Mouse (Mus musculus) bone marrow, adult 2 months (tissue): Measurements from ENCODE around the gene Fbxl13. TPM values are rescaled to one million over a fixed set of nuclear protein-coding genes. Genes with fewer than 3 reads are reported as not detected.

Experiments
- H3K27ac ChIP-seq: fragments of 200-500 bp; 2 replicates; pipeline ENCODE4 v1.5.1; 2012; ENCODE audit warnings: low read depth, mild to moderate bottlenecking, control low read depth, inconsistent platforms, low read length; ENCODE audit not compliant: control insufficient read depth, poor library complexity, insufficient read depth
- H3K4me1 ChIP-seq: fragments of 200-500 bp; 2 replicates; pipeline ENCODE4 v1.6.1; 2011; ENCODE audit warnings: low read length; ENCODE audit not compliant: control insufficient read depth, insufficient read depth
- H3K4me3 ChIP-seq: fragments of 200-500 bp; replicated peaks from 2 replicates; pipeline ENCODE3; 2011; ENCODE audit warnings: mild to moderate bottlenecking, low read depth, low read length, control low read depth; ENCODE audit not compliant: control insufficient read depth
- CTCF ChIP-seq: fragments of 200-500 bp; IDR thresholded peaks from 2 replicates; pipeline ENCODE4 v1.5.1; 2011; ENCODE audit warnings: low read length, control low read depth; ENCODE audit not compliant: control insufficient read depth, insufficient read depth
- POLR2A ChIP-seq: fragments of 200-500 bp; IDR thresholded peaks from 2 replicates; pipeline ENCODE4 v1.6.1; 2011; ENCODE audit warnings: low read depth, mild to moderate bottlenecking, control low read depth, low read length, borderline replicate concordance; ENCODE audit not compliant: control insufficient read depth
- WGBS: fragments of 180-500 bp; shearing (Covaris S2); methylation state at CpG from one replicate; pipeline ENCODE4 v1.1.7; 2018; 5-methylcytosine and 5-hydroxymethylcytosine counted together
- polyA plus RNA-seq: library from polyadenylated mRNA; stranded (reverse); fragments of >200 nt; gene quantifications from 2 replicates; pipeline ENCODE4 v1.2.4, GENCODE M21; 2011; ENCODE audit warnings: low replicate concordance; ENCODE audit not compliant: missing spikeins, insufficient read depth, insufficient read length

The Fbxl13 gene
- polyA plus RNA-seq, 1 experiment, result not detected

GRCm38 (mm10) chr5:21667191-21668137 lies 22.0 kb upstream of the Fbxl13 start:
- WGBS, result 79% methylated on average over 8 of the region's 8 CpGs
- Histone ChIP-seq H3K4me1 (no peaks in the 10 kb centered on the region), H3K27ac (no peak overlapping the region), H3K4me3 (no peak overlapping the region)
- TF ChIP-seq POLR2A (no peak), CTCF (no peak)

GRCm38 (mm10) chr5:21663081-21663480 lies 17.6 kb upstream of the Fbxl13 start:
- TF ChIP-seq POLR2A (no peak), CTCF (no peak)
- Histone ChIP-seq H3K27ac (no peak overlapping the region), H3K4me1 (no peaks in the 10 kb centered on the region), H3K4me3 (no peak overlapping the region)
- WGBS, result 91% methylated on average over 11 of the region's 11 CpGs

- no peak for TF ChIP-seq POLR2A
- no peak for TF ChIP-seq CTCF
- 85% methylated on average over 6 of the region's 6 CpGs for WGBS
- H3K4me1 ChIP-seq, result no peaks in the 10 kb centered on the region
- no peak overlapping the region for H3K4me3 ChIP-seq
- no peak overlapping the region for H3K27ac ChIP-seq
These were observed 15.4 kb upstream of the Fbxl13 start for GRCm38 (mm10) chr5:21660850-21661249.

GRCm38 (mm10) chr5:21658623-21659395 lies 13.4 kb upstream of the Fbxl13 start:
- 42% methylated on average over 11 of the region's 11 CpGs for WGBS
- TF ChIP-seq CTCF (peak; percentile 76), POLR2A (no peak)
- no peak overlapping the region for H3K4me3 ChIP-seq
- H3K4me1 ChIP-seq, result no peaks in the 10 kb centered on the region
- no peak overlapping the region for H3K27ac ChIP-seq

- 92% methylated on average over 6 of the region's 6 CpGs for WGBS
- Histone ChIP-seq H3K4me3 (no peak overlapping the region), H3K4me1 (no peaks in the 10 kb centered on the region), H3K27ac (no peak overlapping the region)
- TF ChIP-seq POLR2A, result no peak
- TF ChIP-seq CTCF, result no peak
These were observed 12.6 kb upstream of the Fbxl13 start for GRCm38 (mm10) chr5:21658038-21658437.

- no peak overlapping the region for H3K27ac ChIP-seq
- no peak overlapping the region for H3K4me3 ChIP-seq
- TF ChIP-seq CTCF, result no peak
- TF ChIP-seq POLR2A, result no peak
- 89% methylated on average over 9 of the region's 9 CpGs for WGBS
- no peaks in the 10 kb centered on the region for H3K4me1 ChIP-seq
These were observed 11.5 kb upstream of the Fbxl13 start for GRCm38 (mm10) chr5:21656912-21657311.

GRCm38 (mm10) chr5:21651885-21652612 lies 6.6 kb upstream of the Fbxl13 start:
- no peak overlapping the region for H3K27ac ChIP-seq
- no peak overlapping the region for H3K4me3 ChIP-seq
- WGBS, result 88% methylated on average over 7 of the region's 7 CpGs
- H3K4me1 ChIP-seq, result no peaks in the 10 kb centered on the region; the same call in 1 of the 2 replicates
- TF ChIP-seq POLR2A, result no peak

GRCm38 (mm10) chr5:21650736-21651135 lies 5.3 kb upstream of the Fbxl13 start:
- TF ChIP-seq CTCF, result no peak
- no peak for TF ChIP-seq POLR2A
- peaks cover 2% of the 10 kb centered on the region; the same call in 1 of the 2 replicates for H3K4me1 ChIP-seq
- 60% methylated on average over 2 of the region's 2 CpGs for WGBS
- H3K27ac ChIP-seq, result no peak overlapping the region
- no peak overlapping the region for H3K4me3 ChIP-seq
